Comparison of ENCODE assay signal across 8 mouse cellular contexts in genomic region chr2:154569836-154570286, GRCm38 (mm10). TPM values are rescaled to one million over a fixed set of nuclear protein-coding genes. Genes with fewer than 3 reads are reported as not detected.
DNase-seq lines count a peak whose midpoint lies in the region; TF ChIP-seq lines count a peak whose summit lies in the region.

TSS of gene E2f1 (minus strand) at chr2:154569892.

- peak within 1 kb of the TSS; percentile 59 for H3K27ac ChIP-seq in gastrocnemius, adult 2 months

- peaks cover 78% of the 10 kb centered on the region for H3K4me1 ChIP-seq in megakaryocyte, embryonic 14.5 days

- DNase-seq in WW6 (ENCODE audit: low read depth, low spot score), result peak; percentile 93
- DNase-seq in cerebellum, postnatal 4 days (ENCODE audit: low spot score in 2 of 2), result peak; percentile 91 to 96
- peak; percentile 98 for DNase-seq in gastrocnemius, adult 2 months
- DNase-seq in hindlimb bud, embryonic 11.5 days (ENCODE audit: extremely low spot score, low read depth, low spot score), result peak; percentile 67
- peak; percentile 78 to 86 for DNase-seq in left cerebral cortex, adult 8-10 months (ENCODE audit: low spot score in 2 of 2)
- DNase-seq in right cerebral cortex, postnatal 10 days (ENCODE audit: low spot score in 2 of 2), result peak; percentile 97 to 98
- DNase-seq in urinary bladder, postnatal 25 days (ENCODE audit: low spot score), result peak; percentile 90

- no peaks in the 10 kb centered on the region for H3K9me3 ChIP-seq in megakaryocyte, embryonic 14.5 days

- H3K27me3 ChIP-seq in megakaryocyte, embryonic 14.5 days (replicated peaks), result no peaks in the 10 kb centered on the region

- H3K36me3 ChIP-seq in megakaryocyte, embryonic 14.5 days (replicated peaks; ENCODE audit: low read length), result peaks cover 12% of the 10 kb centered on the region

- peak; percentile 33; the same call in 1 of the 2 replicates for TF ChIP-seq CTCF in gastrocnemius, adult 2 months (IDR thresholded peaks at IDR 0.05)

- peak within 1 kb of the TSS; percentile 84 for H3K4me3 ChIP-seq in gastrocnemius, adult 2 months
- peak within 1 kb of the TSS; percentile 95 for H3K4me3 ChIP-seq in megakaryocyte, embryonic 14.5 days (replicated peaks)

- intact Hi-C loops in gastrocnemius, adult 2 months (cut with DNase I), result no loop called here

RNA-seq across cellular contexts. Expression of gene E2f1, which starts in this region (rescaled TPM):
- total RNA-seq in gastrocnemius, adult 2 months (2021), result under 1 TPM; 0.28 to 0.64 TPM
- 10 to 100 TPM; 10.5 to 13.9 (median 13.1) TPM for total RNA-seq in left cerebral cortex, adult 8-10 months (2022)
- 24.2 and 31.3 TPM in 2 replicates for polyA plus RNA-seq in megakaryocyte, embryonic 14.5 days (2012; ENCODE audit: insufficient read depth, low replicate concordance)

Comparison
In these comparisons a context has a peak if more than half of its experiments do, and no peak if none do; other contexts are left out.
1. Peak in every context shown above with its lines: DNase-seq, H3K4me3 ChIP-seq and H3K27ac ChIP-seq.
2. RNA of gene E2f1 (total RNA-seq): 10.5 to 13.9 TPM in left cerebral cortex, adult 8-10 months; 0.28 to 0.64 TPM in gastrocnemius, adult 2 months; every median in the first group is over 4 times any median in the second.
3. Peak in DNase-seq, H3K4me3 ChIP-seq and H3K27ac ChIP-seq in gastrocnemius, adult 2 months; RNA of the gene not detected or under 1 TPM.